Mouse (Mus musculus) stomach, postnatal 0 days (tissue): ENCODE measurements around the gene Rnf126. TPM values are rescaled to one million over a fixed set of nuclear protein-coding genes. Genes with fewer than 3 reads are reported as not detected.

Experiments
- ATAC-seq: fragments of 200-750 bp; cut with Nextera tagmentation; 2 replicates; pipeline ENCODE4 v1.8.0; 2017; ENCODE audit not compliant: low FRiP score, low TSS enrichment
- DNase-seq: peaks from one replicate; pipeline ENCODE4 v3.0.0-alpha.2; 2016; ENCODE audit warnings: low spot score
- H3K27ac ChIP-seq: fragments of 300-500 bp; sonication (generic); replicated peaks from 2 replicates; pipeline ENCODE4 v1.5.1; 2014; ENCODE audit warnings: mild to moderate bottlenecking, control low read depth
- H3K27me3 ChIP-seq: fragments of 300-500 bp; sonication (generic); 2 replicates; pipeline ENCODE4 v1.6.1; 2014; ENCODE audit warnings: low read length; ENCODE audit not compliant: control insufficient read depth, insufficient read depth
- H3K36me3 ChIP-seq: fragments of 300-500 bp; sonication (generic); 2 replicates; pipeline ENCODE4 v1.6.1; 2014; ENCODE audit warnings: low read length, mixed read lengths; ENCODE audit not compliant: control insufficient read depth, insufficient read depth
- H3K4me1 ChIP-seq: fragments of 300-500 bp; sonication (generic); replicated peaks from 2 replicates; pipeline ENCODE4 v1.6.1; 2014; ENCODE audit warnings: antibody characterized with exemption; ENCODE audit not compliant: control insufficient read depth, insufficient read depth
- H3K4me2 ChIP-seq: fragments of 300-500 bp; sonication (generic); replicated peaks from 2 replicates; pipeline ENCODE4 v1.6.1; 2014; ENCODE audit warnings: low read depth, mild to moderate bottlenecking, control low read depth, moderate library complexity
- H3K4me3 ChIP-seq: fragments of 300-500 bp; sonication (generic); 2 replicates; pipeline ENCODE4 v1.5.1; 2014; ENCODE audit warnings: low read depth, low read length, control low read depth
- H3K9ac ChIP-seq: fragments of 300-500 bp; sonication (generic); 2 replicates; pipeline ENCODE4 v1.6.1; 2014; ENCODE audit warnings: mild to moderate bottlenecking, low read length, control low read depth, mixed read lengths
- H3K9me3 ChIP-seq: fragments of 300-500 bp; sonication (generic); 2 replicates; pipeline ENCODE4 v1.6.1; 2016; ENCODE audit warnings: low read length; ENCODE audit not compliant: control insufficient read depth
- CTCF ChIP-seq: IDR thresholded peaks from 2 replicates; pipeline ENCODE4 v1.5.1; 2016; ENCODE audit warnings: antibody characterized with exemption, low read depth, mild to moderate bottlenecking, moderate library complexity
- EP300 ChIP-seq: optimal IDR thresholded peaks from 2 replicates; pipeline ENCODE3; 2016; ENCODE audit warnings: antibody characterized with exemption
- WGBS: fragments of 180-500 bp; shearing (Covaris S2); extraction: QIAGEN DNeasy Blood & Tissue Kit; methylation state at CpG from one replicate; pipeline ENCODE4 v1.1.7; 2014; 5-methylcytosine and 5-hydroxymethylcytosine counted together
- polyA plus RNA-seq: library from polyadenylated mRNA; unstranded; fragments of >200 nt; fragmentation: Nextera tagmentation; extraction: Ambion mirVana; gene quantifications from 2 replicates; pipeline ENCODE4 v1.2.1, GENCODE M21; 2015

Gene Rnf126
- polyA plus RNA-seq, 1 experiment from 2014 or later: 60.0 TPM

- WGBS: 79% methylated on average over 11 of the region's 11 CpGs
- Histone ChIP-seq H3K9me3 (no peaks in the 10 kb centered on the region; the same call in 1 of the 2 replicates), H3K4me3 (no peak overlapping the region), H3K27me3 (no peaks in the 10 kb centered on the region), H3K4me1 (peaks cover 3% of the 10 kb centered on the region), H3K27ac (no peak overlapping the region), H3K9ac (no peak overlapping the region), H3K4me2 (no peak overlapping the region), H3K36me3 (peaks cover 48% of the 10 kb centered on the region)
- DNase-seq (no peak), ATAC-seq (no peak)
- peak; percentile 26; the same call in 1 of the 2 replicates for TF ChIP-seq CTCF
- TF ChIP-seq EP300: no peak
Measured at GRCm38 (mm10) chr10:79740863-79741262, 25.9 kb downstream of the Rnf126 start.

- no peak overlapping the region for H3K27ac ChIP-seq
- TF ChIP-seq CTCF (no peak), EP300 (no peak)
- H3K4me1 ChIP-seq: no peaks in the 10 kb centered on the region
- no peak overlapping the region for H3K9ac ChIP-seq
- peaks cover 47% of the 10 kb centered on the region for H3K36me3 ChIP-seq
- DNase-seq (no peak), ATAC-seq (no peak)
- H3K4me2 ChIP-seq: no peak overlapping the region
- no peak overlapping the region for H3K4me3 ChIP-seq
- 96% methylated on average over 28 of the region's 28 CpGs for WGBS
- no peaks in the 10 kb centered on the region; the same call in 1 of the 2 replicates for H3K9me3 ChIP-seq
- no peaks in the 10 kb centered on the region for H3K27me3 ChIP-seq
Measured at GRCm38 (mm10) chr10:79739234-79739633, 27.5 kb downstream of the Rnf126 start.

GRCm38 (mm10) chr10:79738259-79738658 lies 28.5 kb downstream of the Rnf126 start:
- no peaks in the 10 kb centered on the region for H3K4me1 ChIP-seq
- H3K4me3 ChIP-seq: no peak overlapping the region
- 93% methylated on average over 10 of the region's 10 CpGs for WGBS
- H3K9ac ChIP-seq: no peak overlapping the region
- peaks cover 49% of the 10 kb centered on the region for H3K36me3 ChIP-seq
- H3K4me2 ChIP-seq: no peak overlapping the region
- H3K27me3 ChIP-seq: no peaks in the 10 kb centered on the region
- no peak for ATAC-seq
- TF ChIP-seq EP300: no peak
- peak; percentile 63 for TF ChIP-seq CTCF
- H3K27ac ChIP-seq: no peak overlapping the region
- no peaks in the 10 kb centered on the region; the same call in 1 of the 2 replicates for H3K9me3 ChIP-seq
- peak; percentile 41 for DNase-seq

GRCm38 (mm10) chr10:79736706-79737105 lies 30.0 kb downstream of the Rnf126 start:
- WGBS: 86% methylated on average over 14 of the region's 14 CpGs
- Histone ChIP-seq H3K9ac (no peak overlapping the region), H3K4me1 (no peaks in the 10 kb centered on the region), H3K4me3 (no peak overlapping the region), H3K27ac (no peak overlapping the region), H3K9me3 (no peaks in the 10 kb centered on the region; the same call in 1 of the 2 replicates), H3K36me3 (peaks cover 49% of the 10 kb centered on the region), H3K27me3 (no peaks in the 10 kb centered on the region), H3K4me2 (no peak overlapping the region)
- DNase-seq (no peak), ATAC-seq (no peak)
- TF ChIP-seq CTCF (no peak), EP300 (no peak)

GRCm38 (mm10) chr10:79735361-79735760 lies 31.4 kb downstream of the Rnf126 start:
- whole genome bisulfite sequencing: 39% methylated on average over 33 of the region's 52 CpGs
- H3K4me3 ChIP-seq: no peak overlapping the region
- H3K27me3 ChIP-seq: no peaks in the 10 kb centered on the region
- H3K4me2 ChIP-seq: no peak overlapping the region
- no peaks in the 10 kb centered on the region; the same call in 1 of the 2 replicates for H3K9me3 ChIP-seq
- peak; percentile 62 for DNase-seq
- TF ChIP-seq EP300 (no peak), CTCF (peak; percentile 31)
- ATAC-seq: 0 out of 2 replicates have a peak, but pooled peaks have one; percentile 10
- no peak overlapping the region for H3K27ac ChIP-seq
- peaks cover 41% of the 10 kb centered on the region for H3K36me3 ChIP-seq
- H3K9ac ChIP-seq: no peak overlapping the region
- H3K4me1 ChIP-seq: no peaks in the 10 kb centered on the region

GRCm38 (mm10) chr10:79733847-79734246 lies 32.9 kb downstream of the Rnf126 start:
- 95% methylated on average over 15 of the region's 15 CpGs for WGBS
- no peak for DNase-seq
- Histone ChIP-seq H3K36me3 (peaks cover 26% of the 10 kb centered on the region), H3K27ac (no peak overlapping the region), H3K4me3 (no peak overlapping the region), H3K9me3 (no peaks in the 10 kb centered on the region), H3K4me1 (no peaks in the 10 kb centered on the region), H3K9ac (no peak overlapping the region), H3K4me2 (no peak overlapping the region), H3K27me3 (no peaks in the 10 kb centered on the region)
- no peak for ATAC-seq
- TF ChIP-seq EP300: no peak
- TF ChIP-seq CTCF: no peak
